Mouse (Mus musculus): ENCODE measurements around the gene Nckap1.

Gene Nckap1

DNA sequence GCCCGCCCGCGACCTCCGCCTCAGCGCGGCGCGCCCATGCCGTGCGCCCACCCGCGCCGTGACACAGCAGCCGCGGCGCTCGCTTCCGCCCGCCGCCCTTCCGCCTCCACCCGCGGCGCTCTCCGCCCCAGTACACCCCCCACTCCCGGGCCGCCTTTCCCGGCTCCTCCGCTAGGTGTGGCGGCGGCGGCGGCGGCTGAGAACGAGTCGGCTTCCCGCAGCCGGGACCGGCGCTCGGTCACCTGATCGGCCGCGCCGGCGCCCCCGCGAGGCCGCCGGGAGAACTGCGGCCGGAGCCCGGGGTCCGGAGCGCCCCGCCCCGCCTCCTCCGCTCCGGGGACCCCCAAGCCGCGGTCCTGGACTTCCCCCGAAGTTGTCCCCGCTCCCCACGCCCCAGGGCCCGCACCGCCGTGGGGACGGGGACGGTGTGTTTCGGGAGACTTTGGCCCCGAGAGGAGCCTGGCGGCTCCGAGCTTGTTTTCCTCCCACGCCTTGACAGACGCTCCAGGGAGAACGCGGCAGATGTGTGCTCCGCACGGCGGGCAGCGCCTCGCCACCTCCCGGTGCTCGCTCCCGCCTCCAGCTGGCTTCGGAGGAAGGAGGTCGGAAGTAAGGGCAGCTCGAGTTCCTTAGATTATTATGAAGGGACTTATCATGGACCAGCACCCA is at the start of gene Nckap1:
Gene Nckap1, minus strand, starts transcription at position 338 of the 669 bp plus-strand sequence.
- peak; percentile 83 for DNase-seq (ENCODE audit: low read depth, low spot score)

DNA sequence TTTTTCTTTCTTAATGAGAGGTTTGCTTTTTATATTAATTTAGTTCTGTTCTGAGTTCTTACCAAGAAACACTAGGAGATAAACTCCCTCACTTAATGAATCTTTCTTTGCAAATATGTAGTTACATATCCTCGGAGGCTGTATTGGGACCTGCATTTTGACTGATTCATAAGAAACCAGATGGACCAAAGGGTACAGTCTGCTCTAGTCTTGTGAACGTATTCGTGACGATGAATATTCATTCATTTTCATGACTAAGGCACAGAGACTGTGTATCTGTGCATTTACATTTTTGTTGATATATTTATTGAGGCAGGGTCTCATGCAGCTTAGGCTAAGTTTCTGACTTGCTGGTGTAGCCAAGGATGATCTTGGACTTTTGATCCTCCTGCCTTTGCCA is 43.3 kb upstream of the Nckap1 start:
- no peak for DNase-seq (ENCODE audit: low read depth, low spot score)

DNA sequence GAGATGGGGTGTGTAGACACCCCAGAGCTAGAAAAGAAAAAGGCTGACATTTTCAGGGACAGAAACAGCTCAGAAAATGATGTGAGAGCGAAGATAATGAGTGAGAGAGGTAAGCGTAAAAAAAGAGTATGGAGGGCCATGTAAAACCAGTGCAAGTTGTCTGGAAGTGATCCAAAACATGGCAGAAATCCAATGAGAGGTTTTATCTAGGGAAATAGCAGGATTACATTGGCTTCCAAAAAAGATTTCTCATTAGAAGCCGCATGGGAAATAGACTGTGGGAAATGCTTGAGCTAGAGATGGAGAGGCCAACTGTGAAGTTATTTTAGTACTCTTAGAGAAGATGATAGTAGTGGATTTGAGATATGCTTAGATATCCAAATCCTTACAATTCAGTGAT is 40.7 kb upstream of the Nckap1 start:
- no peak for DNase-seq (ENCODE audit: low read depth, low spot score)

DNA sequence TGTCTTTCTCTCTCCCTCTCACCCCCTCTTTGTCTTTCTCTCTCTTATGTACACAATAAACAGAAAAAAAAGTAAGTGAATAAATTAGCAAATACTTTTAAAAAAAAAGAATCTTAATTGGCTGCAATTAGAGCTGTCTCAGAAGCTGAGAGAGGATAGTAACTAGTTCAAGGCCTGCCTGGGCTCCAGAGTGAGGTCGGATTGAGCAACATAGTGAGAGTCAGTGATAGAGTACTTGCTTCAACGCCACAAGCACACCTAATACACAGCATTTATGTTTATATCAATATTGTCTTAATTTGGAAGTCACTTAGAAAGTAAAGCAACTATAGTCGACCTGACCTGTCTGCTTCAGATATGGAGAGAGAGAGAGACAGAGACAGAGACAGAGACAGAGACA is 37.8 kb upstream of the Nckap1 start:
- no peak for DNase-seq (ENCODE audit: low read depth, low spot score)

DNA sequence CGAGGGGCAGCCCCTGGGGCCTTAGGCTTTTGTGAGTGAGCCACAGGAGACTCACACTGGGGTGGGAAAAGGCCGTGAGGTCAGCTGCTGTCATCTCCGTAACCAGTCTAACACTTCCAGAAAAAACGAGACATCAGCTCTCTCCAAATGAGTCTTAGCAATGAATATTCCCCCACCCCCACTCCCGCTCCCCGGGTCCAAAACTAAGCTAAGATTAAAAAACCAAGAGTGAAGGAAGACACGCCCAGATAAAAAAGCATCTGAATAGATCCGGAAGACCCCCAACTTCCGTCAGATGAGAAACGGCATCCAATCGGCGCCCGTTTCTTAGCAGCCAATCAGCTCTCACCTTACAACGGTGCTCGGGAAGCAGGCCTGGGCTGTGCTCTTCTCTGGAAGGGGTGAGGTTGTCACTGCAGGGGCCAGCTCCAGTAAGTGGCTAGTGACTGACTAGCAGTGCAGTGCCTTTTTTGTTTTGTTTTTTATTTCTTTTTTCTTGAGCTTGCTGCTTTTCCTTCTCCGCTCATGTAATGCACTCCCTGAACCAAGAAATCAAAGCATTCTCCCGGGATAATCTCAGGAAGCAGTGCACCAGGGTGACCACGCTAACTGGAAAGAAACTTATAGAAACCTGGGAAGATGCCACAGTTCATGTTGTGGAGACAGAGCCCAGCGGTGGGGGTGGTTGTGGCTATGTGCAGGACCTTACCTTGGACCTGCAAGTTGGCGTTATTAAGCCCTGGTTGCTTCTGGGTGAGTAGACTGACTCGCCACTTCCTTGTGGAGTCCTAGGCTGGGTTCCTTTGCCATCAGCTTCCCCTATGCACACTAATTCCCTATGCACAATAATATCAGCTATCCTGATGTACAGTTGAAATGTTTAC is 35.9 kb upstream of the Nckap1 start, which contains the start of the genes Dusp19 and Nup35:
Gene Dusp19, plus strand, starts transcription at position 192 of the 884 bp plus-strand sequence.
Gene Nup35, plus strand, starts transcription at position 383 of the 884 bp plus-strand sequence.
- DNase-seq (ENCODE audit: low read depth, low spot score), result peak; percentile 85

DNA sequence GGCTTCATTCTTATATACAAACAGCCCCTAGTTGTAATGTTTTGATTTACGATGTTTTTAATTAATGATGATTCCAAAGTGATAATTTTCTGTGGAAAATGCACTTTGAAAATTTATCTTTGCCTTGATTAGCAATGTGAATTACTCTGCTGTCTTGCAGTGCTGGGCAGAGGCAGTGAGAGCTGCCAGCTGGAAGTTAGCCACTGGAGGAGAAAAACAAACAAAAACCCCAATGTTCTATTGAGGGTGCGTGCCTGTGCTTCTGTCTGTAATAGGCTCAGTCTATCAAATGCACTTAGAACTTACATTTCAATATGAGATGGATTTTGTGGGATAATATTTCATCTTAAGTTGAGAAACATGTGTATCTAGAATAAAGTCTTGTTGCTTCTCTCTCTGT is 31.6 kb upstream of the Nckap1 start:
- no peak for DNase-seq (ENCODE audit: low read depth, low spot score)

DNA sequence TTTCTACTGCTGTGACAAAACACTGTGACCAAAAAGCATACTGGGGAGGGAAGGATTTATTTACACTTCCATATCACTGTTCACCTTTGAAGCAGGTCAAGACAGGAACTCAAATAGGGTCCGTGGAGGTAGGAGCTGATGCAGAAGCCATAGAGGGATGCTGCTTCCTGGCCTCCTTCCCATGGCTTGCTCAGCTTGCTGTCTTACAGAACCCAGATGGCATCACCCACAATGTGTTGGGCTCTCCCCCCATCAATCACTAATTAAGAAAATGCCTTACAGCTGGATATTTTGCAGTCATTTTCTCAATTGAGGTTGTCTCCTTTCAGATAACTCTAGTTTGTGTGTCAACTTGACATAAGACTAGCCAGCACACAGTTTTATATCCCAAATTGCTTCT is 31.1 kb upstream of the Nckap1 start:
- DNase-seq (ENCODE audit: low read depth, low spot score), result no peak

DNA sequence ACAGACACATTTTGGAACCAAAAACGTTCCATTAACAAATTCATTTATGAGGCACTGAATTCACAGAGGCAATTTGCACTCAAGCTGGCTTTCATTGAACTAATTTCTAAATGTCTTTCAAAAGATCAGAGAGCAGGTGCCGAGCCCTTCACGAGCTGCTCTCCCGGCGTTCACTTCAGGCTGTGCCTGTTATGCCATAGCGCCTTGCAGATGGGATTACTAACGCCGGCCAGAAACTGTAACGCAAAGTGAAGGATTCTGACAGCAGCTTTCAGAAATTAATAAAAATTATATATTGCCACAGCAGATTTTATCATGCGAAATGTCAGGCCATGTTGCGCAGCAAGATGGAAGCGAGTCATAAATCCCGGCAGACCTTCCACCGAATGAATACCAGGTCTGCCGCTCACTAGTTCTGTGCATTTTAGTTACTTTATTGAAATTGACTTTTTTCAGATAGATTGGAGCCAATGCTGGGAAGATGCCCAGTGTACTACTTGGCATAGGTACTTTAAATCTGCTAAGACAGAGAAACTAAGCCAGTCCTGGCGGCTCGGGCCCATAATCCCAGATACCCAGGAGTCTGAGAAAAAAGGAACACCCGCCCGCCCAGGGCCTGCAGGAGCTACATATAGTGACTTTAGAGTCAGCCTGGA is 22.7 kb upstream of the Nckap1 start:
- DNase-seq (ENCODE audit: low read depth, low spot score), result no peak

DNA sequence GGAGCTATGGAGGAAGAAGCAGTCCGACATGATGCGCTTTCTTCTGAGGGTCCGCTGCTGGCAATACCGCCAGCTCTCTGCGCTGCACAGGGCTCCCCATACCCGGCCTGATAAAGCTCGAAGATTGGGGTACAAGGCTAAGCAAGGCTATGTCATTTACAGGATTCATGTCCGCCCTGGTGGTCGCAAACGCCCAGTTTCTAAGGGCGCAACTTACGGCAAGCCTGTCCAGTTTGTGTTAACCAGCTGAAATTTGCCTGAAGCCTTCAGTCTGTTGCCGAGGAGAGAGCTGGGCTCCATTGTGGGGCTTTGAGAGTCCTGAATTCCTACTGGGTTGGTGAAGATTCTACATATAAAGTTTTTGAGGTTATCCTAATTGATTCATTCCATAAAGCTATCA is 21.6 kb upstream of the Nckap1 start:
- no peak for DNase-seq (ENCODE audit: low read depth, low spot score)

DNA sequence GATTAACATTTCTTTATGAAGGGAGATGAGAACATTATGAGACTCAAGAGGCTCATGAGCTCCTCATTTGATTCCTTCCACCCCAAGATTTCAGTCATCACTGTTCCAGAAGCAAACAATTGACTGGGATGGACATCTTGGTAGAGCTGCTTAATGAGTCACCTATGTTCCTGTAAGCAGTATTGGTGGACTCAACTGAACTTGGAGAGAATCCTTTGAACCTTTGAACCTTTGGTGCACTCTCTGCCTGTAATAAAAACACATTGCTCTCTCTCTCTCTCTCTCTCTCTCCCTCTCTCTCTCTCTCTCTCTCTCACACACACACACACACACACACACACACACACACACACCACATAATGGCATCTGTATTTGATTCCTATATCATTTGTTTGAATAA is 19.4 kb upstream of the Nckap1 start:
- no peak for DNase-seq (ENCODE audit: low read depth, low spot score)

DNA sequence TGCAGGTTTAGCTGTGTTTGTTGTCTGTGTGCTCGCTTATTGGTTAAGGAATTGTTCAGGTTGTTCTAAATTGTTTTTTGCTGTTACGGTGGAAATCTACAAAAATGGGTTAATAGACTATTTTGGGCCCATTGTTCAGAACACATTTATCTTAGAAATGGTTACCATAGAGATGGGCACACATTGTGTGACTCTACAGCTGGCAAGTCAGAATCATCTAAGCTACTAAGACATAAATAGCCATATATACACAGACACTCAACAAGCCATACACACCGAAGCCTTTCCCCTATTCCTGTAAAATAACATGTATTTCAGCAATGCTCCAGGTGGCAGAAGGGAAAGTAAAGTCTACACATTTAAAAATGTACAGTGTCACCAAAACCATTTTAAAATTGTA is 18.7 kb upstream of the Nckap1 start:
- DNase-seq (ENCODE audit: low read depth, low spot score), result no peak

DNA sequence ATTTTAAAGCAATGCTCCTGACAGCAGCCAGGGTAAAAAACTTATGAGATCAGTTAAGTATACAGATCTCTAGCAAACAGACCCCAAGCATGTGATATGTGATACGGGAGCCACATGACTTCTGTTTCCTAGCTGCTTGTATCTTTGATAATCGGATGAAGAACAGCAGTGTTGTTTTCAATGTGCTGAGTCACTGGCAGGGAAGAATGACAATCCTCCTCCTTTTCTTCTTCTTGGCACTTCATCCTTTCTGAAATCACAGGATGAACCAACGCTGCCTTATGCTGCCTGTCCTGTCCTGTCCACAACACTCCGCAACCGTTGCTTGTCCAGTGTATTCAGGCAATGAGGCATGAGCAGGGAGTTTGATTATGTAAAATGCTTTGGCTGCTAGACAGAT is 15.8 kb upstream of the Nckap1 start:
- DNase-seq (ENCODE audit: low read depth, low spot score), result no peak

DNA sequence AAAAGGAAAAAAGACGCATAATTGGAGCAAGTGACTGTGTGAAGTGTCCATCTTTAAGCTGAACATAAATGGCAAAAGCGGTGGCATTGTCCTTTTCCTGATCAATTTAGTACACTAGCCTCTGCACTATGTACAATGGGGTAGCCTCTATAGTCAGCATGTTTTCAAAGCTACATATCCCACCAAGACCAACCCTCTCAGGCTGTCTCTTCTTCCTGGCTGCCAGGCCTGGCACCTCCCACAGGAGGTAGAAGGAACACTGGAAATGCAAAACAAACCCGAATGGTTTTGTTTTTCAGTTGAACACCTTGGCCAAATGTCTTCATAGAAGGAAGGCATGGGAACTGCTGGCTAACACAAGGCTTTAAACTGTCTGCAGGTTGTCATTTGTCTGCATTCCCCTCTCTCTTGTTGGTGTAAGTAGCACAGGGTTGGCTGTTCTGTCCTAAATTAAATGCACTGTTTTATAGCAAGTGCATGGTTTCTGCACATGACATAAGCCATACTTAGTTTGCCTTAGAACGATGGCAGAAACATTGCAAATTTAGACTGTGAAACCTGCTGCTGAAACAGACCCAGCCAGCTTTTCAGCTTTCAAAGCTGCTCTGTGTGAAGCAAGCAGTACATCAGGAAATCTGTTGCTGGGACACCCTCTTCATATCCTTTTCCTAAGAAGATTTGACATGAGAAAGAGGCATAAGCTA is 13.2 kb upstream of the Nckap1 start:
- DNase-seq (ENCODE audit: low read depth, low spot score), result no peak

DNA sequence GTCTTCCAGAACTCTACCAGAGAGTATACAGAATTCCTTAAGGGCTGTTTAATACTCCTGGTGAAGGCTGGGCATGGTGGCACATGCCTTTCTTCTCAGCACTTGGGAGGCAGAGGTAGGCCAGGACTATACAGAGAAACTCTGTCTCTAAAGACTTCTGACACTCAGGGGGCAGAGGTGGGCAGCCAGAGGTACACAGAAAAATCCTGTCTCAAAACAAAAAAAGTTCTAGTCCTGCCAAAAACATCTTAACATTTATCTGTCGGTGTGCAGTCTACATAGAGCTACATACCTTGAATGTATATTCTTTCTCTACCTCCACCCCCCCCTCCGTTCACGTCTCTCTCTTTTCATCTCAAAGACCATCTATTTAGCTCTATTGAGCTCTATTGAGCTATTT is 1.2 kb upstream of the Nckap1 start:
- no peak for DNase-seq (ENCODE audit: low read depth, low spot score)

DNA sequence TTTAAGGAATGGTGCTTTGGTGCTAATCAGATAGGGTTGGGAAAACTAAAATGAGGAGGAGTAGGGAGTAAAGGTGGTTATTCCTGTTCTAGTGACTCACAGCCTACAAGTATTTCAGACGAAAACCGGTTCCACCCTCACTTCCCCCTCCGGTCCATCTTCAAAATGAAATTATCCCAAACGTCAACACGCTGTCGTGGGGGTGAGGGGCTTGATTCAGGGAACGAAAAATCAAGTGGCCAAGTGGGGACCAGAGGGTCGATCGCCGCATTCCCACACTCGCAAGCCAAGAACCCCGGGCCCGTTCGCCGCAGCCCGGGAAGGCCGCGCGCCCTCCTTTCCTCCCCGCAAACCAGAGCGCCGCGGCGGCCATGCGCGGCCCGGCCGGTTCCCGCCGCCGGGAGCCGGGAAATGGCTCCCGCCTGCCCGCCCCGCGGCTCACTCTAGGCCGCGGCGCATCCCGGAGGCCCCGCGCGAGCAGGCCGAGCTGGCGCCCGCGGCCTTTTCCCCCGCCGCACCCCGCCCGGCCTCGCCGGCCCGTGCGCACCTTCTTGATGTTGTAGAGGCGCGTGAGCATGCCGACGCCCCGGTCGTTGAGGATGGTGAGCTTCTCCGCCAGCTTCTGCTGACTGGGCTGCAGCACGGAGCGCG is 744 bp downstream of the Nckap1 start:
- peak; percentile 32 for DNase-seq (ENCODE audit: low read depth, low spot score)

DNA sequence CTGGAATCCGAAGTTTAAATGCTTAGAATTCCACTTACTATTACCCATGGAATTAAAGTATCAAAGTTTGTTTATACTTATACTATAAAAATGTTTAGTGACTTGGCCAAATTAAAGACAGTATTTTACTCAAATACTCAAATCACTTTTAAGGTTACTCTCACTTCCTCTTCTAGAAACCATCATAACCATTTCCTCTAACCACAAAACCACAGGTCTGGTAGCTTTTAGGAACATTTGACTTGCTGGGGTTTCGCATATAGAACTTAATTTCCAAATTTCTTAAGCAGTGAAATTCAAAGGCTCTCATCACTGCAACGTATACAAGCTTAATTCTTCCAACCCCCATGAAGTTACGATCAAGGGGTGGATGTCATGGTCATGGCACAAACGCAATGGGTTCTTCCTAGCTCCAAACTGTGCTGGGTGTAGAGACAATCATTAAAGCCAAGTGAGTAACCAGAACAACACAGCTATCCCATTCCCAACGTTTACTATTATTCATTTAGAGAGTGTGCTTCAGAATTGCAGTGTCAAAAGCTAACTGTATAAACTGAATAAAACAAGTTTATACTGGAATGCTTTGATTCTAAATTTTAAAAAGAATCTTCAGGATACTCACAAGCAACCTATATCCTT is 1.8 kb downstream of the Nckap1 start:
- no peak for DNase-seq (ENCODE audit: low read depth, low spot score)

DNA sequence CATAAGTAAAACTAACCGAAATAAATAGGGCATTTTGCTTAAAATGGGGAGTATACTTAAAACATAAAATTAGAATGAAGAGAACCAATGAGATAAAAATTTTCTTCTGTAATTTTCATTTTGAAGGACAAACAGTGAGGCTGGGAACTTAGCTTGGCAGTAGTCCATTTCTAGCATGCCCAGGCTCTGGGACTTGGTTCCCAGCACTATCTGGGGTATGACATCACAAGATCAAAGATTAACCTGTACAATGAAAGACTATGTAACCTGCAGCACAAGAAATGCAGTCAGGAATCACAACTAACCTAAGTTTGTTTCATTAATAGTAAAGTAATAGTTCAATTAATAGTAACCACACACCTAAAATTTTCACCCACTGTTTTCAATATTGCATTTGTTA is 3.9 kb downstream of the Nckap1 start:
- no peak for DNase-seq (ENCODE audit: low read depth, low spot score)

DNA sequence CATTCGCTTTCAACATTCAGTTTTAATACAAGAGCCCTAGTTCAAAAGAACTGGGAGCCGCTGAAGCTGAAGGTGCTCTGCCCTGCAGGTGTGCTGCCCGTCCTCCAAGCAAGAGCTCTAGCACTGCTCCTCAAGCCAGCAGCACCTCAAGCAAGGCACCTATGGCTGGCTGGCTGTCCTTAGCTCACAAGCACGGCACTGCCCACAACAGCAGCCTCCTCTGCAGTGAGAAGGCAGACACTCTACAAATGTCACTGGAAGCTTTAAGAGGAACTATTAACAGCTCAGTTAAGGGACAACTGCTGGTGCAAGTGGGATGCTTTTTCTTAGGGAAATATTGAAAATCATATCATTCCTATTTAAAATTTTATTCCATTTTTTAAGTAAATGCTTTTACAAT is 10.5 kb downstream of the Nckap1 start:
- no peak for DNase-seq (ENCODE audit: low read depth, low spot score)

DNA sequence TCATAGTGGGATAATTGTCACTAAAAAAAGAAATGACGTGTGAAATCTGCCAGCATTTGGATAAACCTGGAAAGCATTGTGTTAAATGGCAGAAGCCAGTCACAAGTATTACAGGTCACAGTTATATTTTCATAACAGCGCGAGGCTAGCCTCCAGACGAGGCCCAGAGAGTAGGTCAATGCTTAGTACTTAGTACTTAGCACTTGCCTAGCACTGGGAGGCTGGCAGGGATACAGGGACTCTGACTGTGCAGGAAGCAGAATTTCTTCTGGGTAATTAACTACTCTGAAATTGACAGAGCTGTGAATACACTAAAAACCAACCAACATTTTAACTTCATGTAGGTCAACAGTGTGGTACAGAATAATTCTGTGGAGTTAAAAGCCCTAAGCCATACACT is 13.8 kb downstream of the Nckap1 start:
- no peak for DNase-seq (ENCODE audit: low read depth, low spot score)

DNA sequence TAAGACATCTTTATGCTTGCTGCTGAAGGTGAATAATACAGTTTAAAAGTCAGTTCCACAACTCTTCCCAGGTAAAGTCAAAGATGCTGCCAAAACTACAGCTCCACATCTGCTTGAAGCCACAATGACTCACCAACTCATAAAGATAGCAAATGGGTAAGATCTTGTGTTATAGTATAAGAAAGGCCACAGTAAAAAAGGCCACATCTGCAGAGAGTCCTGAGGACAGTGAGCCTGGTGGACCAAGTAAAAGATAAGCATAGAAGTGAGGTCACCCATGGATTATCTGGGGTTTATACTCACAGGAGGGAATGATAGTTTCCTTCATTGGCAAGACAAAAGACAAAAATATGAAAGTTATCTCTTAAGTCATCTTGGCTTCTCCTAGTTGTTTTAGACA is 18.9 kb downstream of the Nckap1 start:
- no peak for DNase-seq (ENCODE audit: low read depth, low spot score)

DNA sequence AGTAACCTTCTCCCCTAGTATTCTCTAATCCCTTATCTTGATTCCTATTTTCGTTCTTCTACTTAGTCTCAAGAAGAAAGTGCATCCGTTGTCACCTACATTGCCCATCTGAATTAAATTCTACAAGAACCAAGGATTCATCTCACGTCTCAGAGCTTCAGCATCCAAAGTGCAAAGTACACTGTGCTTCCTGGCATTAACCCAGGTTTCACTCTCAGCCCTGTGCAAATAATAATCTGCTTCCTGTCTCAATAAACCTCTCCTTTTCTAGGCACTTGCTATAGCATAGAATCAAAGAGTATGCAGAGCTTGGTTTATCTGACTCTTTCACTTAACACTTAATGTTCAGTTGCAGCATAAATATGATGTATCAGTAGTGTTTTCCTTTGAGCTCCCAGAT is 19.7 kb downstream of the Nckap1 start:
- DNase-seq (ENCODE audit: low read depth, low spot score), result no peak

All from retina, postnatal 7 days (tissue).